Mouse (Mus musculus) C2C12 (cell line): ENCODE results near the gene Syce2.

ENCODE experiments used
- CTCF ChIP-seq: IDR thresholded peaks from one replicate; pipeline ENCODE4 v1.5.1; 2011; ENCODE audit not compliant: control insufficient read depth, insufficient read depth, insufficient read length
- MAX ChIP-seq: IDR thresholded peaks from one replicate; pipeline ENCODE4 v1.6.1; 2011; ENCODE audit warnings: mild to moderate bottlenecking, control low read depth
- MYOG ChIP-seq: IDR thresholded peaks from one replicate; pipeline ENCODE4 v1.6.1; 2011; ENCODE audit not compliant: control insufficient read depth, insufficient read length; ENCODE audit errors: extremely low read depth
- USF1 ChIP-seq: IDR thresholded peaks from one replicate; pipeline ENCODE4 v1.6.1; 2011; ENCODE audit warnings: low read depth, mild to moderate bottlenecking, control low read depth, moderate library complexity

DNA sequence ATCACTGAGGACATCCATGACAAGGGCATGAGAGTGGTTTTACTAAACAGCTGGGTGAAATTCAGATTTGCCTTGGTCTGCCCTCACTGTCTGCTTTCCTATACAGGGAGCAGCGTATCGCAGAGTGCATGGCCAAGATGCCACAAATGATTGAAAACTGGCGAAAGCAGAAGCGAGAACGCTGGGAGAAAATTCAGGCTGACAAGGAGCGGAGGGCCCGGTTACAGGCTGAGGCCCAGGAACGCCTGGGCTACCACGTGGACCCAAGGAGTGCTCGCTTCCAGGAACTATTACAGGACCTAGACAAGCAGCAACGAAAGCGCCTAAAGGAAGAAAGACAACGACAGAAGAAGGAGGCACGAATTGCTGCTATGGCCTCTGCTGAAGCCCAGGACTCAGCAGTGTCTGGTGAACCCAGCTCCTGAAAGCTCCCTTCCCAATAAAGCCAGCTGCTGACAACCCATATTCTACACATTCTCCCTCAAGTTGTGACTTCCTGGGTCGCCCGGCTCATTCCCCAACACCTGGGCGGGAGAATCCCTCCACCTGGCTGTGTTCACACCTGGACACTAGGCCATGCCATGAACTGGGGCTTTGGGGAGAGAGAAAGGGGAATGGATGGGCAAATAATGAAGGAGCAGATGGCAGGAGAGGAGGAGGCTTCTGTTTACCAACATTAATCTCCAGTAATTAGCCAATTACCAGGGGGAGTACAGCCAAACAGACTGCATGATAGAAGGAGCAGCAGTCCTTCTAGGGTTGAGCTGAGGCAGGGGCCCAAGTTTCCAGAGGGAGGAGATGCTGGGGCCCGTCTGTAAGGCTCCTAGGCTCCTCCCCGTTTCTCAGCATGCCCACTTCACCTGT lies 37.7 kb upstream of the Syce2 start:
- TF ChIP-seq CTCF, result no peak
- no peak for TF ChIP-seq MAX
- no peak for TF ChIP-seq MYOG
- TF ChIP-seq USF1, result no peak
